Mouse (Mus musculus): Measurements from ENCODE around the gene Pygo2.
"Not testable (repeated sequence)": the region's sequence is repeated elsewhere in the genome, so short reads cannot be mapped to it uniquely, and the experiment has no call there.

The Pygo2 gene

GRCm38 (mm10) chr3:89420421-89420820, 9.6 kb upstream of the Pygo2 start:
- no peak for DNase-seq (ENCODE audit: low spot score)

GRCm38 (mm10) chr3:89421002-89421774, 8.8 kb upstream of the Pygo2 start:
- peak; percentile 70 for DNase-seq (ENCODE audit: low spot score)

GRCm38 (mm10) chr3:89421810-89422473, 8.1 kb upstream of the Pygo2 start:
- no peak for DNase-seq (ENCODE audit: low spot score)

- no peak for DNase-seq (ENCODE audit: low spot score)
Measured at GRCm38 (mm10) chr3:89422556-89423205, 7.3 kb upstream of the Pygo2 start.

- DNase-seq (ENCODE audit: low spot score): no peak
Measured at GRCm38 (mm10) chr3:89424416-89425140, 5.4 kb upstream of the Pygo2 start.

GRCm38 (mm10) chr3:89425141-89425525, 4.9 kb upstream of the Pygo2 start:
- DNase-seq (ENCODE audit: low spot score): no peak

GRCm38 (mm10) chr3:89425876-89426275, 4.1 kb upstream of the Pygo2 start:
- DNase-seq (ENCODE audit: low spot score): no peak

- not testable (repeated sequence) for DNase-seq (ENCODE audit: low spot score)
Measured at GRCm38 (mm10) chr3:89429021-89429420, 993 bp upstream of the Pygo2 start.

GRCm38 (mm10) chr3:89432606-89433005, 2.6 kb downstream of the Pygo2 start:
- DNase-seq (ENCODE audit: low spot score): no peak

- no peak for DNase-seq (ENCODE audit: low spot score)
Measured at GRCm38 (mm10) chr3:89434532-89434931, 4.5 kb downstream of the Pygo2 start.

- no peak for DNase-seq (ENCODE audit: low spot score)
Measured at GRCm38 (mm10) chr3:89435041-89435440, 5.0 kb downstream of the Pygo2 start.

- DNase-seq (ENCODE audit: low spot score): peak; percentile 84
Measured at GRCm38 (mm10) chr3:89436176-89437113, 6.4 kb downstream of the Pygo2 start, which contains the start of gene Pbxip1. TSS of gene Pbxip1 (plus strand) at chr3:89436706.

- peak; percentile 60 for DNase-seq (ENCODE audit: low spot score)
Measured at GRCm38 (mm10) chr3:89437269-89437668, 7.3 kb downstream of the Pygo2 start.

- DNase-seq (ENCODE audit: low spot score): no peak
Measured at GRCm38 (mm10) chr3:89440691-89441090, 10.7 kb downstream of the Pygo2 start.

GRCm38 (mm10) chr3:89448720-89449537, 18.9 kb downstream of the Pygo2 start:
- DNase-seq (ENCODE audit: low spot score): no peak

- DNase-seq (ENCODE audit: low spot score): peak; percentile 82
Measured at GRCm38 (mm10) chr3:89449541-89449940, 19.5 kb downstream of the Pygo2 start.

- no peak for DNase-seq (ENCODE audit: low spot score)
Measured at GRCm38 (mm10) chr3:89451916-89452315, 21.9 kb downstream of the Pygo2 start.

- no peak for DNase-seq (ENCODE audit: low spot score)
Measured at GRCm38 (mm10) chr3:89454401-89455177, 24.6 kb downstream of the Pygo2 start, which contains the start of gene Pmvk. TSS of gene Pmvk (plus strand) at chr3:89454541.

- DNase-seq (ENCODE audit: low spot score): no peak
Measured at GRCm38 (mm10) chr3:89455786-89456285, 25.8 kb downstream of the Pygo2 start.
